Comparison of ENCODE assay signal across 17 mouse cellular contexts in the genomic region with DNA sequence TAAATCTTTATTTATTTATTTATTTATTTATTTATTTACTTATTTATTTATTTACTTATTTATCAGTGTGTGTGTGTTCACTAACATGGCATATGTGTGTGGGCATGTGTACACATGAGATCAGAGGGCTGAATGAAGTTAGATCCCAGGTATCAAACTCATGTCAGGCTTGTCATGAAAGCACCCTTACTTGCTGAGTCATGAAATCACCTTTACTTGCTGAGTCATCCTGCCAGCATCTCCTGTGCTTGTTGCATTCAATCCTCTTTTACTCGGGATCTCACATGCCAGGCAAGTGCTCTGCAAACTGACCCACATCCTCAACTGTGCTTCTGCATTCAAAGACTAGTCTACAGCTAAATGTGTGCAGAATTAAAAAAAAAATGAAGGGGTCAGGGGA.
"Had no signal": no experiment of that assay in that cellular context is flagged by ENCODE, and none has a peak within 500 bp of the region (broad histone marks: within the 10 kb centered on the region; RNA-seq: fewer than 3 reads in every experiment).

No protein-coding gene starts in this region.

- DNase-seq: liver, embryonic 13.5 days; liver, postnatal 0 days; lung, adult 2 months; lung, postnatal 14 days; lung, postnatal 36 days; midbrain, embryonic 14.5 days; right cerebral cortex, postnatal 14 days; thymus, adult 2 months; thymus, postnatal 25 days; thymus, postnatal 4 days had no signal

- H3K27ac ChIP-seq: liver, embryonic 13.5 days; liver, embryonic 15.5 days; lung, embryonic 15.5 days; macrophage; midbrain, embryonic 12.5 days; neural tube, embryonic 12.5 days; stomach, embryonic 15.5 days had no signal

- H3K36me3 ChIP-seq: liver, embryonic 13.5 days; liver, embryonic 15.5 days; lung, embryonic 15.5 days; midbrain, embryonic 12.5 days; neural tube, embryonic 12.5 days; stomach, embryonic 15.5 days had no signal

- H3K4me3 ChIP-seq: liver, embryonic 13.5 days; liver, embryonic 15.5 days; lung, embryonic 15.5 days; megakaryocyte, embryonic 14.5 days; midbrain, embryonic 12.5 days; neural tube, embryonic 12.5 days; stomach, embryonic 15.5 days had no signal

- H3K9me3 ChIP-seq: liver, embryonic 13.5 days; liver, embryonic 15.5 days; lung, embryonic 15.5 days; midbrain, embryonic 12.5 days; neural tube, embryonic 12.5 days; stomach, embryonic 15.5 days had no signal

- H3K27me3 ChIP-seq: liver, embryonic 13.5 days; liver, embryonic 15.5 days; lung, embryonic 15.5 days; megakaryocyte, embryonic 14.5 days; midbrain, embryonic 12.5 days; neural tube, embryonic 12.5 days; stomach, embryonic 15.5 days had no signal

- H3K4me2 ChIP-seq: liver, embryonic 13.5 days; liver, embryonic 15.5 days; lung, embryonic 15.5 days; midbrain, embryonic 12.5 days; neural tube, embryonic 12.5 days; stomach, embryonic 15.5 days had no signal

- H3K9ac ChIP-seq: liver, embryonic 13.5 days; liver, embryonic 15.5 days; liver, postnatal 0 days; lung, embryonic 15.5 days; midbrain, embryonic 12.5 days; neural tube, embryonic 12.5 days; stomach, embryonic 15.5 days had no signal

- H3K4me1 ChIP-seq: liver, embryonic 13.5 days; liver, embryonic 15.5 days; lung, embryonic 15.5 days; megakaryocyte, embryonic 14.5 days; midbrain, embryonic 12.5 days; neural tube, embryonic 12.5 days; stomach, embryonic 15.5 days had no signal
